Mouse (Mus musculus) lung, adult 2 months (tissue): ENCODE results near the gene Agfg1. TPM values are rescaled to one million over a fixed set of nuclear protein-coding genes. Genes with fewer than 3 reads are reported as not detected.

ENCODE experiments used
- DNase-seq: peaks from one replicate; pipeline ENCODE4 v3.0.0; 2022
- H3K4me1 ChIP-seq: fragments of 200-500 bp; 2 replicates; pipeline ENCODE4 v1.6.1; 2011; ENCODE audit warnings: low read length; ENCODE audit not compliant: control insufficient read depth, insufficient read depth
- H3K4me3 ChIP-seq: fragments of 200-500 bp; replicated peaks from 2 replicates; pipeline ENCODE3; 2011; ENCODE audit warnings: low read depth, mild to moderate bottlenecking, control low read depth, low read length; ENCODE audit errors: extremely low read depth
- CTCF ChIP-seq: fragments of 200-500 bp; IDR thresholded peaks from 2 replicates; pipeline ENCODE4 v1.5.1; 2011; ENCODE audit warnings: mild to moderate bottlenecking, low read length, control low read depth; ENCODE audit not compliant: insufficient read depth
- POLR2A ChIP-seq: fragments of 200-500 bp; IDR thresholded peaks from 2 replicates; pipeline ENCODE4 v1.6.1; 2011; ENCODE audit warnings: low read depth, mild to moderate bottlenecking, control low read depth, low read length, borderline replicate concordance; ENCODE audit errors: extremely low read depth
- WGBS: fragments of 180-500 bp; shearing (Covaris S2); methylation state at CpG from one replicate; pipeline ENCODE4 v1.1.7; 2018; 5-methylcytosine and 5-hydroxymethylcytosine counted together
- polyA plus RNA-seq: library from polyadenylated mRNA; depleted of rRNA; stranded (reverse); fragments of >200 nt; gene quantifications from 2 replicates; pipeline ENCODE4 v1.2.3, GENCODE M21; 2012; rRNA removed

Gene Agfg1
- polyA plus RNA-seq, 1 experiment, result 70.6 TPM

DNA sequence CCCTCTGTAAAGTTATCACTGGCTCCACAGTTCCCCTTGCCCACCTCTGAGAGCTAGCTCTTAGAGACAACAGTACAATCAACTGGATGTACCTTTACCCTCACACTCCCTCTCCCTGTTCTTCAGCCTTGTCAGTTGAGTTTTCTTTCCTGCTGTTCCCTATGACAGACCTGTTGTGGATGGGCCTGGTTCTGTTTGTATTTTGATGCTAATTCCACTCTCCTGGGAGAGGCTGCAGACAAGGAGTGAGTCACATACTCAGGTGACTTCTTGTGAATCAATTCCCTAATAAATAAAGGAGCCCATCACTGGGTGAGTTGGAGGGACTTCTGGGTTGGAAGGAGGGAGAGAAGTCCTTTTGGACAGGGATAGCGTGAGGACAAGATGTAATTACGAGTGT lies 109.3 kb downstream of the Agfg1 start:
- TF ChIP-seq CTCF (no peak), POLR2A (no peak)
- no peak overlapping the region for H3K4me3 ChIP-seq
- 92% methylated on average over 2 of the region's 2 CpGs for WGBS
- DNase-seq, result no peak
- H3K4me1 ChIP-seq, result no peaks in the 10 kb centered on the region

Other genes starting within 250 kb of the Agfg1 start
- gene Mff, start 114.6 kb upstream of the Agfg1 start, polyA plus RNA-seq, result 44.8 and 59.1 TPM in 2 replicates
- gene Tm4sf20, start 71.0 kb upstream of the Agfg1 start, polyA plus RNA-seq, result 0.36 TPM in 1 of 2 replicates, not detected in the other
- gene Gm47791, start 68.2 kb upstream of the Agfg1 start, polyA plus RNA-seq, result not detected in 2 replicates
- 1.5 and 1.6 TPM in 2 replicates for gene A030005L19Rik, start 73.8 kb downstream of the Agfg1 start, polyA plus RNA-seq
- gene A030014E15Rik, start 85.4 kb downstream of the Agfg1 start, polyA plus RNA-seq, result 0.15 TPM in 1 of 2 replicates, not detected in the other
- not detected in 2 replicates for gene Gm6217, start 91.9 kb downstream of the Agfg1 start, polyA plus RNA-seq
- gene A030003K21Rik, start 103.9 kb downstream of the Agfg1 start, polyA plus RNA-seq, result not detected in 2 replicates
- not detected in 2 replicates for gene Gm7544, start 116.5 kb downstream of the Agfg1 start, polyA plus RNA-seq
- not detected in 2 replicates for gene Gm47955, start 120.8 kb downstream of the Agfg1 start, polyA plus RNA-seq
- gene Gm47959, start 161.1 kb downstream of the Agfg1 start, polyA plus RNA-seq, result not detected in 2 replicates
- gene Slc19a3, start 199.0 kb downstream of the Agfg1 start, polyA plus RNA-seq, result 3.5 and 4.5 TPM in 2 replicates
- gene Krtap28-10, start 203.0 kb downstream of the Agfg1 start, polyA plus RNA-seq, result not detected in 2 replicates
- 0.57 and 0.66 TPM in 2 replicates for gene Gm47969, start 205.4 kb downstream of the Agfg1 start, polyA plus RNA-seq
- gene A030005K14Rik, start 219.9 kb downstream of the Agfg1 start, polyA plus RNA-seq, result not detected in 2 replicates
- gene Krtap28-13, start 221.4 kb downstream of the Agfg1 start, polyA plus RNA-seq, result 0.11 and 0.12 TPM in 2 replicates